Mouse (Mus musculus) testis, adult 2 months (tissue): Measurements from ENCODE around the gene Trim38. TPM values are rescaled to one million over a fixed set of nuclear protein-coding genes. Genes with fewer than 3 reads are reported as not detected.
A peak's percentile ranks its signal among the peaks of the same experiment; 100 is the strongest.
"Not testable (repeated sequence)": the region's sequence is repeated elsewhere in the genome, so short reads cannot be mapped to it uniquely, and the experiment has no call there.

Experiments
- H3K27ac ChIP-seq: fragments of 200-500 bp; 2 replicates; pipeline ENCODE4 v1.5.1; 2012; ENCODE audit warnings: low read depth, low read length; ENCODE audit not compliant: control insufficient read depth, insufficient read depth
- H3K27me3 ChIP-seq: fragments of 200-500 bp; 2 replicates; pipeline ENCODE4 v1.6.1; 2012; ENCODE audit warnings: mild to moderate bottlenecking, low read length, moderate library complexity; ENCODE audit not compliant: control insufficient read depth, insufficient read depth
- H3K36me3 ChIP-seq: fragments of 200-500 bp; 2 replicates; pipeline ENCODE4 v1.6.1; 2012; ENCODE audit warnings: mild to moderate bottlenecking, low read length; ENCODE audit not compliant: control insufficient read depth, insufficient read depth
- H3K4me1 ChIP-seq: fragments of 200-500 bp; 2 replicates; pipeline ENCODE4 v1.6.1; 2012; ENCODE audit warnings: low read length; ENCODE audit not compliant: control insufficient read depth, insufficient read depth
- H3K4me3 ChIP-seq: fragments of 200-500 bp; 2 replicates; pipeline ENCODE4 v1.5.1; 2012; ENCODE audit warnings: low read depth, mild to moderate bottlenecking, low read length, moderate library complexity, mixed read lengths; ENCODE audit not compliant: control insufficient read depth
- CTCF ChIP-seq: fragments of 200-500 bp; IDR thresholded peaks from 2 replicates; pipeline ENCODE4 v1.5.1; 2012; ENCODE audit warnings: low read depth, mild to moderate bottlenecking, inconsistent platforms, low read length, moderate library complexity; ENCODE audit not compliant: control insufficient read depth, insufficient read depth, insufficient replicate concordance
- POLR2A ChIP-seq: fragments of 200-500 bp; IDR thresholded peaks from 2 replicates; pipeline ENCODE4 v1.6.1; 2012; ENCODE audit warnings: low read depth, mild to moderate bottlenecking, inconsistent platforms, low read length, moderate library complexity; ENCODE audit not compliant: control insufficient read depth
- polyA plus RNA-seq: library from polyadenylated mRNA; depleted of rRNA; stranded (reverse); fragments of >200 nt; gene quantifications from 2 replicates; pipeline ENCODE4 v1.2.3, GENCODE M21; 2012; rRNA removed

Trim38 gene
- polyA plus RNA-seq, result 2.1 and 2.5 TPM in 2 replicates

DNA sequence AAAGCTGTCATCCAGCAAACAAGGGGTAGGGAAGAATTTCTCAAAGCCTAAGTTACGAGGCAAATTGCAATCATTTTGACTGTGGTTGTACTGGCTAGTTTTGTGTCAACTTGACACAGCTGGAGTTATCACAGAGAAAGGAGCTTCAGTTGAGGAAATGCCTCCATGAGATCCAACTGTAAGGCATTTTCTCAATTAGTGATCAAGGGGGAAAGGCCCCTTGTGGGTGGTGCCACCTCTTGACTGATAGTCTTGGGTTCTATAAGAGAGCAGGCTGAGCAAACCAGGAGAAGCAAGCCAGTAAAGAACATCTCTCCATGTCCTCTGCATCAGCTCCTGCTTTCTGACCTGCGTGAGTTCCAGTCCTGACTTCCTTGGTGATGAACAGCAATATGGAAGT lies at the start of gene Trim38:
TSS of gene Trim38 (plus strand) at position 301 of the 400 bp plus-strand sequence.
- H3K4me1 ChIP-seq, result peaks cover 14% of the 10 kb centered on the region
- H3K4me3 ChIP-seq, H3K36me3 ChIP-seq, H3K27ac ChIP-seq, H3K27me3 ChIP-seq: not testable (repeated sequence)

- peaks cover under 1% of the 10 kb centered on the region; the same call in 1 of the 2 replicates for H3K4me1 ChIP-seq
- TF ChIP-seq POLR2A (no peak), CTCF (no peak)
- H3K4me3 ChIP-seq, result no peak overlapping the region
- H3K27me3 ChIP-seq, result no peaks in the 10 kb centered on the region
- no peaks in the 10 kb centered on the region for H3K36me3 ChIP-seq
- peak overlapping the region; percentile 37; the same call in 1 of the 2 replicates for H3K27ac ChIP-seq
These were observed 45.5 kb upstream of the Trim38 start for GRCm38 (mm10) chr13:23724239-23724638.

GRCm38 (mm10) chr13:23725213-23725612 lies 44.5 kb upstream of the Trim38 start:
- H3K27me3 ChIP-seq, result no peaks in the 10 kb centered on the region
- H3K4me3 ChIP-seq, result no peak overlapping the region
- no peaks in the 10 kb centered on the region for H3K36me3 ChIP-seq
- peaks cover 3% of the 10 kb centered on the region; the same call in 1 of the 2 replicates for H3K4me1 ChIP-seq
- no peak for TF ChIP-seq CTCF
- no peak for TF ChIP-seq POLR2A
- no peak overlapping the region for H3K27ac ChIP-seq

DNA sequence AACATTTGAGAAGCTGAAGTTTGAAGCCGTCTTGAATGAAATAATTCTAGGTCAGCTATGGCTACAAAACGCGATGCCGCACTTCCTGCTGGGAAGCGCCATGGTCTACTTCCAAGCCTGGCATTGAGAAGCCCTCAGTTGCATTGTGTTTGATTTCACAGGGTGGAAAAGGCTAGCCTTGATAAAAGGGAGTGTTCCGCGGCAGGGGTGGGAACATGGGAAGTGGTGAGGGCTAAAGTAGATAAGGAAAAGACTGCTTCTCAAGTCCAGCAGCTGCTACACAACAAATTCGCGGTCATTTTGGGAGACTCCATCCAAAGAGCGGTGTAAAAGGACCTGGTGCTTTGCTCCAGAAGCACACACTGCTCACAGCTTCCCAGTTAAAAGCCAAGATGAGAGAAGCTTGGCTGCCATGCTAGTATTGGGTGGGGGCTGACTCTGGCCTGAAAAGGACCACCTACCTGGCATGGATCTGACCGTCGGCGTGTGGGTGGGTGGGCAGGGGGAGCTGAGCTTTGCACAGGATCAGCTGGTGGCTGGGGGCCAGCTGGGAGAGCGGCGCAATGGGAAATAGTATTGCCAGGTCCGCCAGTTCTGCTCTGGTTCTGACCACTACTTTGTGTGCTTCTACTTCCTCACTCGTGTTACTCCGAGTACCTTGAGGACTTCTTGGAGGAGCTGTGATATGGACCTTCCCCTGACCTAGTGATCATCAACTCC lies 41.1 kb upstream of the Trim38 start:
- TF ChIP-seq POLR2A, result no peak
- TF ChIP-seq CTCF, result no peak
- Histone ChIP-seq H3K36me3 (no peaks in the 10 kb centered on the region), H3K27me3 (no peaks in the 10 kb centered on the region), H3K4me3 (no peak overlapping the region), H3K4me1 (peaks cover 3% of the 10 kb centered on the region; the same call in 1 of the 2 replicates), H3K27ac (no peak overlapping the region)

GRCm38 (mm10) chr13:23729192-23729525 lies 40.6 kb upstream of the Trim38 start:
- H3K36me3 ChIP-seq, result no peaks in the 10 kb centered on the region
- H3K4me1 ChIP-seq, result peaks cover 3% of the 10 kb centered on the region; the same call in 1 of the 2 replicates
- no peak for TF ChIP-seq CTCF
- no peak for TF ChIP-seq POLR2A
- no peaks in the 10 kb centered on the region for H3K27me3 ChIP-seq
- H3K4me3 ChIP-seq, result no peak overlapping the region
- no peak overlapping the region for H3K27ac ChIP-seq

GRCm38 (mm10) chr13:23729706-23730105 lies 40.0 kb upstream of the Trim38 start:
- H3K4me3 ChIP-seq, result no peak overlapping the region
- peaks cover 3% of the 10 kb centered on the region; the same call in 1 of the 2 replicates for H3K4me1 ChIP-seq
- H3K27ac ChIP-seq, result no peak overlapping the region
- H3K27me3 ChIP-seq, result no peaks in the 10 kb centered on the region
- TF ChIP-seq POLR2A (no peak), CTCF (no peak)
- no peaks in the 10 kb centered on the region for H3K36me3 ChIP-seq

DNA sequence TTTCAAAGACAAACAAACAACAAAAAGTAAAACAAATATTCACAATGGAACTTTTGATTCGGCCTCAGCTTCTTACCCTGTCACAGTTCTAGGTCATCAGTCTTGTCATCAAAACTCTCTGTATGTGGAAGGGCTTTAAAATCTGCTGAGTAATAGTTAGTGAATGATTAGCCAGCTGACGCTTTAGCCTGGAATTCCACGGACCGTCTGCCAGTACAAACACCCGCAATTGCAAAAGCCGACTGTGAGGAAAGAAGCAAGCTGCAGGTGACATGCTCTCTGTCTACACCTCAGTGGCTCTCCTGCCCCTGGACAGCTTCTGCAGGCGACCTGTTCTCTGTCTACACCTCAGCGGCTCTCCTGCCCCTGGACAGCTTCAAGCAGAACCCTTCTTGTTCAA lies 39.2 kb upstream of the Trim38 start:
- H3K4me1 ChIP-seq, result peaks cover 3% of the 10 kb centered on the region; the same call in 1 of the 2 replicates
- no peak overlapping the region for H3K27ac ChIP-seq
- H3K4me3 ChIP-seq, result no peak overlapping the region
- H3K36me3 ChIP-seq, result no peaks in the 10 kb centered on the region
- H3K27me3 ChIP-seq, result no peaks in the 10 kb centered on the region
- TF ChIP-seq CTCF (no peak), POLR2A (no peak)
